22 mouse cellular contexts compared by ENCODE assay signal in genomic region chr9:5448180-5448579, GRCm38 (mm10).
A peak's percentile ranks its signal among the peaks of the same experiment; 100 is the strongest.
DNase-seq lines count a peak whose midpoint lies in the region; ATAC-seq and TF ChIP-seq lines count a peak whose summit lies in the region.
"Had no signal": no experiment of that assay in that cellular context is flagged by ENCODE, and none has a peak within 500 bp of the region (broad histone marks: within the 10 kb centered on the region; RNA-seq: fewer than 3 reads in every experiment).

No protein-coding gene starts in this region.

- H3K27me3 ChIP-seq in forebrain, embryonic 15.5 days, result no peaks in the 10 kb centered on the region
- no peaks in the 10 kb centered on the region for H3K27me3 ChIP-seq in forebrain, embryonic 12.5 days
- no peaks in the 10 kb centered on the region for H3K27me3 ChIP-seq in midbrain, postnatal 0 days (ENCODE audit: insufficient read depth, low read length)
- H3K27me3 ChIP-seq in midbrain, embryonic 16.5 days (ENCODE audit: control insufficient read depth, insufficient read depth, low read depth, low read length), result no peaks in the 10 kb centered on the region
- no peaks in the 10 kb centered on the region for H3K27me3 ChIP-seq in embryonic facial prominence, embryonic 10.5 days (replicated peaks; ENCODE audit: low read depth, poor library complexity, severe bottlenecking)
- H3K27me3 ChIP-seq: heart, embryonic 13.5 days; limb, embryonic 15.5 days; midbrain, embryonic 12.5 days had no signal

- DNase-seq in cerebellum, postnatal 36 days, result no peak
- DNase-seq in midbrain, postnatal 0 days (ENCODE audit: low spot score), result peak; percentile 8
- no peak for DNase-seq in embryonic facial prominence, embryonic 10.5 days (ENCODE audit: low spot score)
- DNase-seq: adrenal gland, adult 8-10 months; gastrocnemius, postnatal 25 days; heart, adult 18-20 months; heart, postnatal 14 days; kidney, adult 18-20 months; left cerebral cortex, postnatal 4 days; lung, embryonic 14.5 days; right cerebral cortex, postnatal 4 days; thymus, postnatal 36 days had no signal

- H3K9ac ChIP-seq in forebrain, embryonic 15.5 days (replicated peaks), result no peak overlapping the region
- H3K9ac ChIP-seq in forebrain, embryonic 12.5 days, result no peak overlapping the region
- H3K9ac ChIP-seq in midbrain, postnatal 0 days (replicated peaks; ENCODE audit: low read length, poor library complexity, severe bottlenecking), result no peak overlapping the region
- H3K9ac ChIP-seq in midbrain, embryonic 16.5 days (ENCODE audit: low read depth, low read length), result no peak overlapping the region
- H3K9ac ChIP-seq: heart, embryonic 13.5 days; limb, embryonic 15.5 days; liver, embryonic 14.5 days; lung, embryonic 14.5 days; midbrain, embryonic 12.5 days had no signal

- H3K4me3 ChIP-seq in forebrain, embryonic 15.5 days, result no peak overlapping the region
- H3K4me3 ChIP-seq in forebrain, embryonic 12.5 days (replicated peaks), result no peak overlapping the region
- no peak overlapping the region for H3K4me3 ChIP-seq in midbrain, postnatal 0 days (ENCODE audit: low read depth, low read length)
- no peak overlapping the region for H3K4me3 ChIP-seq in midbrain, embryonic 16.5 days (ENCODE audit: low read depth, low read length)
- H3K4me3 ChIP-seq in embryonic facial prominence, embryonic 10.5 days, result no peak overlapping the region
- H3K4me3 ChIP-seq: heart, embryonic 13.5 days; limb, embryonic 15.5 days; midbrain, embryonic 12.5 days had no signal

- ATAC-seq in cerebellum, adult (ENCODE audit: insufficient number of reproducible peaks, low FRiP score, low TSS enrichment), result 0 out of 2 replicates have a peak, but pooled peaks have one; percentile 68
- ATAC-seq in forebrain, embryonic 15.5 days (replicated peaks), result peak; percentile 60; the same call in 1 of the 2 replicates
- no peak for ATAC-seq in forebrain, embryonic 12.5 days (ENCODE audit: low FRiP score)
- no peak for ATAC-seq in midbrain, postnatal 0 days (ENCODE audit: low FRiP score)
- ATAC-seq in midbrain, embryonic 16.5 days, result no peak
- ATAC-seq: activated CD4-positive, CD25-positive, alpha-beta regulatory T cell, adult 4 months had no signal

- H3K9me3 ChIP-seq in forebrain, embryonic 15.5 days, result no peaks in the 10 kb centered on the region
- no peaks in the 10 kb centered on the region for H3K9me3 ChIP-seq in forebrain, embryonic 12.5 days
- no peaks in the 10 kb centered on the region for H3K9me3 ChIP-seq in midbrain, postnatal 0 days (ENCODE audit: low read length)
- H3K9me3 ChIP-seq in midbrain, embryonic 16.5 days (replicated peaks; ENCODE audit: control insufficient read depth, low read length, poor library complexity, severe bottlenecking), result no peaks in the 10 kb centered on the region
- H3K9me3 ChIP-seq in embryonic facial prominence, embryonic 10.5 days, result peaks cover 6% of the 10 kb centered on the region; the same call in 1 of the 2 replicates
- H3K9me3 ChIP-seq: heart, embryonic 13.5 days; limb, embryonic 15.5 days; midbrain, embryonic 12.5 days had no signal

- no peak overlapping the region for H3K4me2 ChIP-seq in forebrain, embryonic 15.5 days (replicated peaks)
- H3K4me2 ChIP-seq in forebrain, embryonic 12.5 days, result no peak overlapping the region
- no peak overlapping the region for H3K4me2 ChIP-seq in midbrain, postnatal 0 days (ENCODE audit: low read depth, low read length, poor library complexity, severe bottlenecking)
- no peak overlapping the region for H3K4me2 ChIP-seq in midbrain, embryonic 16.5 days (ENCODE audit: low read length)
- H3K4me2 ChIP-seq: heart, embryonic 13.5 days; limb, embryonic 15.5 days; lung, embryonic 14.5 days; midbrain, embryonic 12.5 days had no signal

- H3K4me1 ChIP-seq in forebrain, embryonic 15.5 days, result no peaks in the 10 kb centered on the region
- no peaks in the 10 kb centered on the region for H3K4me1 ChIP-seq in forebrain, embryonic 12.5 days
- H3K4me1 ChIP-seq in midbrain, postnatal 0 days (ENCODE audit: insufficient read depth, low read length), result no peaks in the 10 kb centered on the region
- no peaks in the 10 kb centered on the region for H3K4me1 ChIP-seq in midbrain, embryonic 16.5 days (ENCODE audit: control insufficient read depth, insufficient read depth, low read length)
- no peaks in the 10 kb centered on the region for H3K4me1 ChIP-seq in embryonic facial prominence, embryonic 10.5 days
- H3K4me1 ChIP-seq: heart, embryonic 13.5 days; limb, embryonic 15.5 days; midbrain, embryonic 12.5 days had no signal

- no peak overlapping the region for H3K27ac ChIP-seq in forebrain, embryonic 15.5 days (replicated peaks)
- no peak overlapping the region for H3K27ac ChIP-seq in forebrain, embryonic 12.5 days
- no peak overlapping the region for H3K27ac ChIP-seq in midbrain, postnatal 0 days (ENCODE audit: low read depth, low read length)
- H3K27ac ChIP-seq in midbrain, embryonic 16.5 days (ENCODE audit: low read length), result no peak overlapping the region
- H3K27ac ChIP-seq in embryonic facial prominence, embryonic 10.5 days (replicated peaks), result no peak overlapping the region
- H3K27ac ChIP-seq: heart, embryonic 13.5 days; kidney, postnatal 0 days; limb, embryonic 15.5 days; liver, embryonic 14.5 days; midbrain, embryonic 12.5 days had no signal

- WGBS in forebrain, embryonic 15.5 days, result 64% methylated on average over 2 of the region's 2 CpGs
- 91% methylated on average over 2 of the region's 2 CpGs for WGBS in forebrain, embryonic 12.5 days
- 75% methylated on average over 2 of the region's 2 CpGs for WGBS in midbrain, postnatal 0 days
- 83% methylated on average over 2 of the region's 2 CpGs for WGBS in midbrain, embryonic 16.5 days
- 81% methylated on average over 2 of the region's 2 CpGs for WGBS in embryonic facial prominence, embryonic 10.5 days

- no peaks in the 10 kb centered on the region for H3K36me3 ChIP-seq in forebrain, embryonic 15.5 days
- H3K36me3 ChIP-seq in forebrain, embryonic 12.5 days (replicated peaks), result no peaks in the 10 kb centered on the region
- H3K36me3 ChIP-seq in midbrain, postnatal 0 days (ENCODE audit: insufficient read depth, low read length), result no peaks in the 10 kb centered on the region
- no peaks in the 10 kb centered on the region for H3K36me3 ChIP-seq in midbrain, embryonic 16.5 days (ENCODE audit: control insufficient read depth, insufficient read depth, low read length)
- no peaks in the 10 kb centered on the region for H3K36me3 ChIP-seq in embryonic facial prominence, embryonic 10.5 days (replicated peaks)
- H3K36me3 ChIP-seq: heart, embryonic 13.5 days; limb, embryonic 15.5 days; midbrain, embryonic 12.5 days had no signal

- TF ChIP-seq CTCF in midbrain, postnatal 0 days (IDR thresholded peaks at IDR 0.05), result no peak

Comparison
In these comparisons a context has a peak if more than half of its experiments do, and no peak if none do; other contexts are left out.
1. ATAC-seq: peak in cerebellum, adult (single experiment) and forebrain, embryonic 15.5 days (single experiment); none in forebrain, embryonic 12.5 days (single experiment), midbrain, postnatal 0 days (single experiment) and midbrain, embryonic 16.5 days (single experiment).